Mouse (Mus musculus) embryonic facial prominence, embryonic 15.5 days (tissue): ENCODE results near the gene Fbxo9. TPM values are rescaled to one million over a fixed set of nuclear protein-coding genes. Genes with fewer than 3 reads are reported as not detected.
A peak's percentile ranks its signal among the peaks of the same experiment; 100 is the strongest.

Source experiments
- ATAC-seq: fragments of 200-750 bp; cut with Nextera tagmentation; 2 replicates; pipeline ENCODE4 v1.8.0; 2017; ENCODE audit warnings: low read depth, moderate TSS enrichment; ENCODE audit not compliant: insufficient number of reproducible peaks, low FRiP score, low TSS enrichment
- H3K27ac ChIP-seq: fragments of 300-500 bp; sonication (generic); replicated peaks from 2 replicates; pipeline ENCODE4 v1.5.1; 2015; ENCODE audit warnings: mild to moderate bottlenecking, inconsistent platforms
- H3K27me3 ChIP-seq: fragments of 300-500 bp; sonication (generic); 2 replicates; pipeline ENCODE4 v1.6.1; 2015; ENCODE audit warnings: inconsistent platforms
- H3K36me3 ChIP-seq: fragments of 300-500 bp; sonication (generic); 2 replicates; pipeline ENCODE4 v1.6.1; 2015; ENCODE audit warnings: mild to moderate bottlenecking, inconsistent platforms
- H3K4me1 ChIP-seq: fragments of 300-500 bp; sonication (generic); 2 replicates; pipeline ENCODE4 v1.6.1; 2015; ENCODE audit warnings: inconsistent platforms
- H3K4me2 ChIP-seq: fragments of 300-500 bp; sonication (generic); replicated peaks from 2 replicates; pipeline ENCODE4 v1.6.1; 2015; ENCODE audit warnings: mild to moderate bottlenecking, inconsistent platforms
- H3K4me3 ChIP-seq: fragments of 300-500 bp; sonication (generic); replicated peaks from 2 replicates; pipeline ENCODE4 v1.5.1; 2015; ENCODE audit warnings: mild to moderate bottlenecking, inconsistent platforms
- H3K9ac ChIP-seq: fragments of 300-500 bp; sonication (generic); 2 replicates; pipeline ENCODE4 v1.6.1; 2015; ENCODE audit warnings: inconsistent platforms
- H3K9me3 ChIP-seq: fragments of 300-500 bp; sonication (generic); replicated peaks from 2 replicates; pipeline ENCODE4 v1.6.1; 2016; ENCODE audit warnings: inconsistent platforms
- WGBS: fragments of 180-500 bp; shearing (Covaris S2); methylation state at CpG from one replicate; pipeline ENCODE4 v1.1.7; 2015; 5-methylcytosine and 5-hydroxymethylcytosine counted together
- polyA plus RNA-seq: library from polyadenylated mRNA; unstranded; fragments of >200 nt; fragmentation: Nextera tagmentation; extraction: Ambion mirVana; gene quantifications from 2 replicates; pipeline ENCODE4 v1.2.1, GENCODE M21; 2015

The Fbxo9 gene
- polyA plus RNA-seq, 1 experiment from 2014 or later = 45.9 TPM

DNA sequence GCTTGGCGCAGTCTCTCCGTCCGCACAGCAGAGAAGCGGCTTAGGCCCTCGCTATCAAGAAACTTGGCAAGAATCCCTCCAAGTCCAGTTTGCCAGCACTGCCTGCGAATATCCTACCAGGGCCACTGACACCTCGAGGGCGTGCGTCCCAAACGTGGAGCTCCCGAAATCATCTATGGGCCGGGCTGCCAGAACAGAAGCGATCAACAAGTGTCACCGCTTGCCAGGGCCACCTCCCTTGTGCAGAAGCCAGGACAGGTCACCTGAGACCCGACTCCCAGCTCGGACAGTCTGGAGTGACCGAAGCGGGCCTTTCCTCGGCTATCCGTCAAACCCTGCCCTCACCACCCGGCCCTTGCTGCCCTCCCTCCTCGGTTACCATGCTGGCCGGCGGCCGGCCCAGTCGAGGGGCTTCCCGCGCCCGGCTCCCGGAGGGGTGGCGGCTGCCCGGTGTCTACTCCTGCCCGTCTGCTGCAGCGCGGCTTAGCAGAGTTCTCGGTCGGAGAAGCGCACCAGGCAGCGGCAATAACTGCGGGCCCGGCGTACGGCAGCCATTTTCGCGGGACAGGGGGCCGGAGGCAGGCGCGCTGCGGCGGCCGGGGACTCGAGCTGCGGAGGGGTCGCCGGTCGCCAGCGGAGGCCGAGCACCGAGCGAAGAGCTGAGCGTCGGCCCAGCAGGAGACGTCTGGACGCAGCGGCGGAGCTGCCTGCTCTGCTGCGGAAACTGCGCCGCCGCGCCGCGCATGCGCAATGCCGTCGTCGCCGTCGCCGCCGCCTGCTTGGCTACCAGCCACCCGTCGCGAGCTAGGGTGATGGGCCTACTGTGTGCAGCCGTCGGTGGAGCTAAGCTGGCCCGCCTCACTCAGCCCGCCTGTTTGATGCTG is 711 bp downstream of the Fbxo9 start:
- peak overlapping the region; percentile 95 for H3K27ac ChIP-seq
- H3K4me3 ChIP-seq = peak overlapping the region; percentile 92
- H3K9me3 ChIP-seq = no peaks in the 10 kb centered on the region
- H3K36me3 ChIP-seq = peaks cover 11% of the 10 kb centered on the region; the same call in 1 of the 2 replicates
- peak overlapping the region; percentile 96 for H3K9ac ChIP-seq
- peaks cover 31% of the 10 kb centered on the region for H3K4me1 ChIP-seq
- no peaks in the 10 kb centered on the region for H3K27me3 ChIP-seq
- WGBS = under 1% methylated on average over 88 of the region's 88 CpGs
- H3K4me2 ChIP-seq = peak overlapping the region; percentile 84
- peak; percentile 83 for ATAC-seq

- Histone ChIP-seq H3K9ac (peak overlapping the region; percentile 96), H3K4me1 (peaks cover 27% of the 10 kb centered on the region), H3K4me2 (peak overlapping the region; percentile 84), H3K27me3 (no peaks in the 10 kb centered on the region), H3K9me3 (no peaks in the 10 kb centered on the region), H3K4me3 (peak overlapping the region; percentile 92), H3K36me3 (peaks cover 11% of the 10 kb centered on the region; the same call in 1 of the 2 replicates), H3K27ac (peak overlapping the region; percentile 95)
- ATAC-seq = no peak
- 13% methylated on average over 6 of the region's 6 CpGs for WGBS
Measured at GRCm38 (mm10) chr9:78107582-78107911, 1.3 kb downstream of the Fbxo9 start.

DNA sequence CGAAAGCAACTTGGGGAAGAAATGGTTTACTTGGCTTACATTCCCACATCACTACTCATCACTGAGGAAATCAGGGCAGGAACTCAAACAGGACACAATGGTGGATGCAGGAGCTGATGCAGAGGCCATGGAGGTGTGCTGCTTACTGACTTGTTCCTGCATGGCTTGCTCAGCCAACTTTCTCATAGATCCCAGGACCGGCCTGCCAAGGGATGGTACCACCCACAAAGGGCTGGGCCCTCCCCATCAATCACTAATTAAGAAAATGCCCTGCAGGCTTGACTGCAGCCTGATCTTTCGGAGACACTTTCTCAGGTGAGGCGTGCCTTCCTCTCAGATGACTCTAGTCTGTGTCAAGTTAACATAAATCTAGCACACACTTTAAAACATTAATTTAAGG is 2.0 kb downstream of the Fbxo9 start:
- Histone ChIP-seq H3K9me3 (no peaks in the 10 kb centered on the region), H3K36me3 (peaks cover 11% of the 10 kb centered on the region; the same call in 1 of the 2 replicates), H3K4me1 (peaks cover 27% of the 10 kb centered on the region), H3K4me2 (0 out of 2 replicates have a peak overlapping the region, but pooled peaks have one; percentile 84), H3K4me3 (no peak overlapping the region), H3K27me3 (no peaks in the 10 kb centered on the region), H3K9ac (no peak overlapping the region; the same call in 1 of the 2 replicates), H3K27ac (no peak overlapping the region)
- WGBS = 62% methylated on average over 4 of the region's 4 CpGs
- no peak for ATAC-seq

- Histone ChIP-seq H3K27ac (no peak overlapping the region), H3K4me3 (no peak overlapping the region), H3K9me3 (no peaks in the 10 kb centered on the region), H3K36me3 (peaks cover 20% of the 10 kb centered on the region; the same call in 1 of the 2 replicates), H3K4me1 (peaks cover 26% of the 10 kb centered on the region), H3K9ac (no peak overlapping the region), H3K4me2 (no peak overlapping the region), H3K27me3 (no peaks in the 10 kb centered on the region)
- no peak for ATAC-seq
- 79% methylated on average over 6 of the region's 6 CpGs for WGBS
Measured at GRCm38 (mm10) chr9:78105501-78105932, 3.3 kb downstream of the Fbxo9 start.

DNA sequence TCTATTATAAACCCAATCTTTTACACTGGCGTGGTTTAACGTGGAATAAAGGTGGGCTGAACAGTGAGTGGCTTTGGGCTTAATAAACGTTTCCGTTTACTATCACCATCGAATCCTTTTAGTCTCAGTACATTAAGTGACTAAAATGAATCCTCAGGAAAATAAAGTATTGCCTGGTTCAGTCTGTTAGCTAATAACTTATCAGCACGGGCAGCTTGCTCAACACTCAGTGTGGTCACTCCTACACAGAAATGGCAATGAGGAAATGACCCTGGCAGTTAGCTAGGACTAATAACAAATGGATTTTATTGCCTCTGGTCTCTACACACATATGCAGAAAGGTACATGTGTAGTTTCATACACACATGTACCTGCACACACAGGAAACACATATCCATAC is 3.9 kb downstream of the Fbxo9 start:
- Histone ChIP-seq H3K4me1 (peaks cover 21% of the 10 kb centered on the region), H3K4me3 (no peak overlapping the region), H3K27me3 (no peaks in the 10 kb centered on the region), H3K4me2 (no peak overlapping the region), H3K36me3 (peaks cover 25% of the 10 kb centered on the region), H3K9me3 (no peaks in the 10 kb centered on the region), H3K27ac (no peak overlapping the region), H3K9ac (no peak overlapping the region)
- 92% methylated on average over 6 of the region's 6 CpGs for WGBS
- no peak for ATAC-seq

- no peaks in the 10 kb centered on the region for H3K9me3 ChIP-seq
- no peak overlapping the region for H3K4me2 ChIP-seq
- ATAC-seq = no peak
- H3K4me3 ChIP-seq = no peak overlapping the region
- H3K9ac ChIP-seq = no peak overlapping the region
- peaks cover 14% of the 10 kb centered on the region for H3K4me1 ChIP-seq
- WGBS = 80% methylated on average over 8 of the region's 8 CpGs
- no peak overlapping the region for H3K27ac ChIP-seq
- peaks cover 27% of the 10 kb centered on the region for H3K36me3 ChIP-seq
- no peaks in the 10 kb centered on the region for H3K27me3 ChIP-seq
Measured at GRCm38 (mm10) chr9:78103965-78104560, 4.8 kb downstream of the Fbxo9 start.

DNA sequence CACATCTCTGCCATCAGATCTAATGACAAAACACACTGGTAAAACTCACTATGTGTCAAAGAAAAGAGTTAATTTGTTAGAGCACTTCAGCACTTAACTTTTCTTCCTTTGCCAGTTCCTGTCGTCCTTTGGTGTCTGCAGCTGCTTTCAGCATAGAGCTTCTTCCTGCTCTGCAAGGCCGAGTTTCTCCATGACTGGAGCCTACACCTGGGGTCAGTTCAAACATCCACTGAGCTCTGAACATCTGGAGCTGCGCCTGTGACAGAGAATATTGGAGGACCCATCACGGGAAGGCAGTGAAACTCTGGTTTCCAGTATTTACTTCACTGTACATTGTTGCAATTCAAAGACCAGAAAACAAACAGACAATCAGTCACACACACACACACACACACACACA is 7.4 kb downstream of the Fbxo9 start:
- peaks cover 6% of the 10 kb centered on the region; the same call in 1 of the 2 replicates for H3K4me1 ChIP-seq
- no peak overlapping the region for H3K4me2 ChIP-seq
- no peaks in the 10 kb centered on the region for H3K27me3 ChIP-seq
- 0 out of 2 replicates have a peak, but pooled peaks cover 3% of the 10 kb centered on the region for H3K9me3 ChIP-seq
- H3K9ac ChIP-seq = no peak overlapping the region
- 63% methylated on average over 4 of the region's 4 CpGs for WGBS
- peaks cover 51% of the 10 kb centered on the region for H3K36me3 ChIP-seq
- no peak overlapping the region for H3K27ac ChIP-seq
- H3K4me3 ChIP-seq = no peak overlapping the region
- no peak for ATAC-seq

GRCm38 (mm10) chr9:78100956-78101355 is 7.9 kb downstream of the Fbxo9 start:
- Histone ChIP-seq H3K27ac (no peak overlapping the region), H3K27me3 (no peaks in the 10 kb centered on the region), H3K4me2 (no peak overlapping the region), H3K9ac (no peak overlapping the region), H3K4me3 (no peak overlapping the region), H3K9me3 (0 out of 2 replicates have a peak, but pooled peaks cover 3% of the 10 kb centered on the region), H3K4me1 (peaks cover 6% of the 10 kb centered on the region; the same call in 1 of the 2 replicates), H3K36me3 (peaks cover 53% of the 10 kb centered on the region)
- 70% methylated on average over 5 of the region's 5 CpGs for WGBS
- ATAC-seq = no peak

DNA sequence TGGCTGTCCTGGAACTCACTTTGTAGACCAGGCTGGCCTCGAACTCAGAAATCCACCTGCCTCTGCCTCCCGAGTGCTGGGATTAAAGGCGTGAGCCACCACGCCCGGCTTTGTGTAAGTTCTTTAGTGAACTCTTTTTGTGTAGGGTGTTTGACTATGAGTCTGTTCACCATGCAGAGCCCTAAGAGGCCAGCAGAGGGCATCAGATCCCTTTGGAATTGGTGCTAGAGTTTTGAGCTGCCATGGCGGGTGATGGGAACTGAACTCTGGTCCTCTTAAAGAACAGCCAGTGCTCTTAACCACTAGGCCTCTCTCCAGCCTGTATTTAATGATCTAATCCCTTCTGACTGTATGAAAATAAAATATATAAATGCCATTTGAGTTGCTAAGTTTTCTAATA is 12.5 kb downstream of the Fbxo9 start:
- WGBS = over 99% methylated on average over 6 of the region's 6 CpGs
- peaks cover 71% of the 10 kb centered on the region for H3K36me3 ChIP-seq
- no peak overlapping the region for H3K4me2 ChIP-seq
- ATAC-seq = no peak
- H3K27ac ChIP-seq = no peak overlapping the region
- H3K4me3 ChIP-seq = no peak overlapping the region
- H3K4me1 ChIP-seq = no peaks in the 10 kb centered on the region
- H3K9me3 ChIP-seq = 0 out of 2 replicates have a peak, but pooled peaks cover 3% of the 10 kb centered on the region
- no peaks in the 10 kb centered on the region for H3K27me3 ChIP-seq
- no peak overlapping the region for H3K9ac ChIP-seq

DNA sequence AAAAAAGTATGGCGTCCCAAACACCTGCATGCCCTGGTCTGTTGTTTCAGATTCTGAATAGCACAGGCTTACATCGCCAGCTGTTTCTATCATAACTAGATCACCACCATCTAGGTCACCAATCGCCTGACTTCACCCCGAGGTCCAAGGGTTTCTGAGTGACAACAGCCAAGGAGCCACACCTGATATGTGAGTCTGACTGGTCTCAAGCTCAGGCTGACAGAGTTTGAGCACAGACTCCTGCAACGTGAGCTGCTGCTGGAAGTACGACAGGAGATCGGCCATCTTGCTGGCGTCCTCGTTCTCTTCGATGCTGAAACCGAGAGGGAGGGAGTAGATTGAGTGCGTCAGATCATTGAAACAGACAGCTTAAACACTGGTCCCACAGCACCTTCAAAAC is 13.2 kb downstream of the Fbxo9 start:
- H3K9ac ChIP-seq = no peak overlapping the region
- no peak overlapping the region for H3K4me3 ChIP-seq
- ATAC-seq = no peak
- H3K36me3 ChIP-seq = peaks cover 65% of the 10 kb centered on the region
- H3K9me3 ChIP-seq = 0 out of 2 replicates have a peak, but pooled peaks cover 3% of the 10 kb centered on the region
- no peaks in the 10 kb centered on the region for H3K27me3 ChIP-seq
- no peak overlapping the region for H3K4me2 ChIP-seq
- no peak overlapping the region for H3K27ac ChIP-seq
- 90% methylated on average over 12 of the region's 12 CpGs for WGBS
- no peaks in the 10 kb centered on the region for H3K4me1 ChIP-seq

- WGBS = 96% methylated on average over 3 of the region's 3 CpGs
- H3K9me3 ChIP-seq = no peaks in the 10 kb centered on the region
- no peaks in the 10 kb centered on the region for H3K27me3 ChIP-seq
- ATAC-seq = no peak
- H3K4me1 ChIP-seq = no peaks in the 10 kb centered on the region
- peaks cover 51% of the 10 kb centered on the region for H3K36me3 ChIP-seq
- no peak overlapping the region for H3K4me2 ChIP-seq
- no peak overlapping the region for H3K9ac ChIP-seq
- H3K27ac ChIP-seq = no peak overlapping the region
- H3K4me3 ChIP-seq = no peak overlapping the region
Measured at GRCm38 (mm10) chr9:78090596-78090995, 18.3 kb downstream of the Fbxo9 start.
